Mouse (Mus musculus): ENCODE data around the gene Clps. TPM values are rescaled to one million over a fixed set of nuclear protein-coding genes. Genes with fewer than 3 reads are reported as not detected.

Clps gene
- polyA plus RNA-seq, 1 experiment, result 2.0 TPM

DNA sequence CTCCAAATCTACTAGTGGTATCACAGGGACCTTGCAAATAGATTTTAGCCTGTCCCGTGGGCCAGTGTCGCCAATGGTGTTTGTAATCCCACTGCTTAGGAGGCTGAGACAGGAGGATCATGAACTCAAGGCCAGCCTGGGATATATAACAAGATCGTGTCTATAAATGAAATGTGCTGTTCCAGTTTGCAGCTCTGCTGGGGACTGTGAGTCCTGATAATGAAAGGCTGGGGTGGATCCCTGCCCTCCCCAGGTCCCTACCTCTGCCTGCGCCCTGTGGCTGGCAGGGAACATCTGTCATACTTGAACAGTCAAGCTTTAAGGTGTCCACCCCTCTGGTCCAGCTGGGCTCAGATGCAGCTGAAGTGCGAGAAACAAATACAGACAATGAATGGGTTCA is 46.0 kb downstream of the Clps start:
- TF ChIP-seq CTCF (conservative IDR thresholded peaks at IDR 0.05; ENCODE audit: insufficient read depth, insufficient read length, low read depth, low read length), result no peak
- TF ChIP-seq POLR2A (IDR thresholded peaks at IDR 0.05; ENCODE audit: low read depth, low read length), result no peak
- H3K4me3 ChIP-seq (ENCODE audit: insufficient read depth, low read depth, low read length), result no peak overlapping the region
- H3K27me3 ChIP-seq (replicated peaks; ENCODE audit: control insufficient read depth, insufficient read depth, low read length), result no peaks in the 10 kb centered on the region
- H3K36me3 ChIP-seq (ENCODE audit: control insufficient read depth, insufficient read depth, low read length), result no peaks in the 10 kb centered on the region
- H3K4me1 ChIP-seq (ENCODE audit: control insufficient read depth, insufficient read depth, low read length), result peaks cover 56% of the 10 kb centered on the region
- DNase-seq, result peak; percentile 18
- H3K27ac ChIP-seq (ENCODE audit: insufficient read depth, low read depth, low read length), result peak overlapping the region; percentile 40; the same call in 1 of the 2 replicates
- WGBS, result 80% methylated on average over 5 of the region's 5 CpGs

DNA sequence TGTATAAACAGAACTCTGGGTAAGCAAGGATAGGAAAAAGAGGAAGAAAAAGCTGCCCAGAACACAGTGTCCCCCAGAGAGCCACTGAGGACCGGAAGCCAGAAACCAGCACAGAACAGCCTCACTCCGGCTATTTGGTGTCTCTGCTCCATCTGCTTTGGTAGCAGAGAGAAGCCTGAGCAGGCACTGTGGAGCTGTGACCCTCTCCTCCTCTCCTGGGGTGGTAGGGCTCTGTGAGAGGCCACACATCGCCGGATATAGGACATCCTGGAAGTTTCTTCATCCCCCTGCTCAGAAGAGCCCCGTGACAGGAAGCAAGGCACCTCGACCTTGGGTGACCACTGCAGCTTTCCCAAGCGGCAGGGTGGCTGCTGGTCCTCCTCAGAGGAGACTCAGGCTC is 46.7 kb downstream of the Clps start:
- Histone ChIP-seq H3K27me3 (replicated peaks; ENCODE audit: control insufficient read depth, insufficient read depth, low read length) (no peaks in the 10 kb centered on the region), H3K36me3 (ENCODE audit: control insufficient read depth, insufficient read depth, low read length) (no peaks in the 10 kb centered on the region), H3K27ac (ENCODE audit: insufficient read depth, low read depth, low read length) (peak overlapping the region; percentile 40), H3K4me3 (ENCODE audit: insufficient read depth, low read depth, low read length) (no peak overlapping the region), H3K4me1 (ENCODE audit: control insufficient read depth, insufficient read depth, low read length) (peaks cover 51% of the 10 kb centered on the region)
- 38% methylated on average over 7 of the region's 7 CpGs for WGBS
- no peak for TF ChIP-seq POLR2A (IDR thresholded peaks at IDR 0.05; ENCODE audit: low read depth, low read length)
- no peak for TF ChIP-seq CTCF (conservative IDR thresholded peaks at IDR 0.05; ENCODE audit: insufficient read depth, insufficient read length, low read depth, low read length)
- DNase-seq, result peak; percentile 55

DNA sequence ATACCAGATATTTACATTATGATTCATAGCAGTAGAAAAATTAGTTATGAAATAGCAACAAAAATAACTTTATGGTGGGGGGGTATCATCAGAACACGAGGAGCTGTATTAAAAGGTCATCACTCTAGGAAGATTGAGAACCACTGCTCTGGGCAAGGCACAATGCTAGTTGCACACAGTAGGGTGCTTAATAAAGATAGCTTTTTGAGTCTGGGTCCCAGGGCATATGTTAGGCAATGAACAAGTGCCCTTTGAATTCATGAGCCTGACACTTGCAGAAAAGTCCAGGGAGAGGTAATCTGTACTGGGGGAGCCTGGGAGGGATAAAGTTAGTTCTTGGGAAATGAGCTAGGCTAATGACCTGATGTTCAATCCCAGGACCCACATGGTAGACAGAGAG is 47.2 kb downstream of the Clps start:
- peaks cover 45% of the 10 kb centered on the region for H3K4me1 ChIP-seq (ENCODE audit: control insufficient read depth, insufficient read depth, low read length)
- TF ChIP-seq POLR2A (IDR thresholded peaks at IDR 0.05; ENCODE audit: low read depth, low read length) (no peak), CTCF (conservative IDR thresholded peaks at IDR 0.05; ENCODE audit: insufficient read depth, insufficient read length, low read depth, low read length) (no peak)
- H3K27me3 ChIP-seq (replicated peaks; ENCODE audit: control insufficient read depth, insufficient read depth, low read length), result no peaks in the 10 kb centered on the region
- DNase-seq, result no peak
- no peak overlapping the region for H3K4me3 ChIP-seq (ENCODE audit: insufficient read depth, low read depth, low read length)
- peak overlapping the region; percentile 40 for H3K27ac ChIP-seq (ENCODE audit: insufficient read depth, low read depth, low read length)
- WGBS, result 44% methylated on average over 1 of the region's 1 CpGs
- H3K36me3 ChIP-seq (ENCODE audit: control insufficient read depth, insufficient read depth, low read length), result no peaks in the 10 kb centered on the region

DNA sequence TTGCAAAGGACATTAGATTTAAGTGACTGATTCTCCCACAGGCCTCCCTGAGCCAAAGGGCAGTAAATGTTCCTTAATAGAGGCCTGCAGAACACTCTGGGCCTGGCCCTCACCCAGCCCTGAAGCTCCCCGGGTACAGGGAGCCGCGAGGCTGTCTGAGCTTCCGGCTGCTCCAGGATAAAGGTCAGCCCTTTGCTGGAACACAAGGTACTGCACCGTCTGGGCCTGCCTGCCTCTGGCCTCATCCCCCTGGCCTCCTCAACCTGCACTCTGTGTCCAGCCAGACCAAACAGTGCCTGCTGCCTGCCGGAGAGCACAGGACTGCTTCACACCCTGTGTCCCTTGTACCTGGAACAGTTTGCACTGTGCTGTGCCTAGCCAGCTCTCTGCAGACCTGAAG is 47.9 kb downstream of the Clps start:
- peak overlapping the region; percentile 40 for H3K27ac ChIP-seq (ENCODE audit: insufficient read depth, low read depth, low read length)
- DNase-seq, result peak; percentile 96
- peaks cover 44% of the 10 kb centered on the region for H3K4me1 ChIP-seq (ENCODE audit: control insufficient read depth, insufficient read depth, low read length)
- no peaks in the 10 kb centered on the region for H3K36me3 ChIP-seq (ENCODE audit: control insufficient read depth, insufficient read depth, low read length)
- 8% methylated on average over 6 of the region's 6 CpGs for WGBS
- TF ChIP-seq CTCF (conservative IDR thresholded peaks at IDR 0.05; ENCODE audit: insufficient read depth, insufficient read length, low read depth, low read length), result peak; percentile 23; the same call in 1 of the 2 replicates
- peak; percentile 62 for TF ChIP-seq POLR2A (IDR thresholded peaks at IDR 0.05; ENCODE audit: low read depth, low read length)
- no peak overlapping the region for H3K4me3 ChIP-seq (ENCODE audit: insufficient read depth, low read depth, low read length)
- H3K27me3 ChIP-seq (replicated peaks; ENCODE audit: control insufficient read depth, insufficient read depth, low read length), result no peaks in the 10 kb centered on the region

DNA sequence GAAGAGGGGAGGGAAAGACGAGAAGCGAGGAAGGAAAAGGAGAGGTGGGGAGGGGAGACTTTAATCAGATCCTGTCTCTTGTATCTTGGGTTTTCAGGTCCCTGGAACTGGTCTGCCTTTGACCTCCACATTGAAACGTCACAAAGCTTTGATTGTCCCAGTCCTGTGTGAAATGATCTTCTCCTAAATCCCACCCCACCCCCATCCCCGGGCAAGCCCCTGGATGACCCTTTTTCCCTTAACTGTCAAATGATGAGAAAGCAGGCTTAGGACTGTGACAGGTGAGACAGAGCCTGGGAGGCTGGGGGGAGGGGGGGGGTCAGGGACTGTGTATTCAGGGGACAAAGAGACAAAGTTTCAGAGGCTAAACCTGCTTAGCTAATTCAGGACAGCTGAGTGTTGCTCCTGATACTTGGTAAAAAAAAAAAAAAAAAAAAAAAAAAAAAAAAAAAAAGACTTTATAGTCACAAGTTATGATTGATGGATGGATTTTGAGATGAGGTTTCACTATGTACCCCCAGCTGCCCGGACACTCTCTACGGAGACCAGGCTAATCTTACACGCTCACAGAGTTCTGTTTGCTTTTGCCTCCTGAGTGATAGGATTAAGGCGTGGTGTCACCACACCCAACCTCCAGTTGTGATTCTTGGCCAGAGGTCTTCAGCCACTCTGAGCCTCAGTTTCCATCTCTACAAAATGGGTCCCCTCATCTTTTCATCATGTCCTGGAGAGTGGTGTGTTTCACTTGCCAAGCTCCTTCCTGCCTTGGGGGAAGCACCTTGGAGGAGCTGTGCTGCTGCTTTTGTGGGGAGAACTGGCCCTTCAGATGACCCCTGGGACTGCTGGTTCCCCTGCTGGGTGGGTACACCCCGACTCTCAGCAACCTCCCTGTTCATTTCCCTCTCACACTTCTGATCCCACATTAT is 48.7 kb downstream of the Clps start:
- TF ChIP-seq CTCF (conservative IDR thresholded peaks at IDR 0.05; ENCODE audit: insufficient read depth, insufficient read length, low read depth, low read length) (no peak), POLR2A (IDR thresholded peaks at IDR 0.05; ENCODE audit: low read depth, low read length) (no peak)
- H3K4me1 ChIP-seq (ENCODE audit: control insufficient read depth, insufficient read depth, low read length), result peaks cover 38% of the 10 kb centered on the region
- 49% methylated on average over 9 of the region's 9 CpGs for WGBS
- H3K27me3 ChIP-seq (replicated peaks; ENCODE audit: control insufficient read depth, insufficient read depth, low read length), result no peaks in the 10 kb centered on the region
- no peaks in the 10 kb centered on the region for H3K36me3 ChIP-seq (ENCODE audit: control insufficient read depth, insufficient read depth, low read length)
- DNase-seq, result no peak
- no peak overlapping the region for H3K4me3 ChIP-seq (ENCODE audit: insufficient read depth, low read depth, low read length)
- H3K27ac ChIP-seq (ENCODE audit: insufficient read depth, low read depth, low read length), result peak overlapping the region; percentile 40

DNA sequence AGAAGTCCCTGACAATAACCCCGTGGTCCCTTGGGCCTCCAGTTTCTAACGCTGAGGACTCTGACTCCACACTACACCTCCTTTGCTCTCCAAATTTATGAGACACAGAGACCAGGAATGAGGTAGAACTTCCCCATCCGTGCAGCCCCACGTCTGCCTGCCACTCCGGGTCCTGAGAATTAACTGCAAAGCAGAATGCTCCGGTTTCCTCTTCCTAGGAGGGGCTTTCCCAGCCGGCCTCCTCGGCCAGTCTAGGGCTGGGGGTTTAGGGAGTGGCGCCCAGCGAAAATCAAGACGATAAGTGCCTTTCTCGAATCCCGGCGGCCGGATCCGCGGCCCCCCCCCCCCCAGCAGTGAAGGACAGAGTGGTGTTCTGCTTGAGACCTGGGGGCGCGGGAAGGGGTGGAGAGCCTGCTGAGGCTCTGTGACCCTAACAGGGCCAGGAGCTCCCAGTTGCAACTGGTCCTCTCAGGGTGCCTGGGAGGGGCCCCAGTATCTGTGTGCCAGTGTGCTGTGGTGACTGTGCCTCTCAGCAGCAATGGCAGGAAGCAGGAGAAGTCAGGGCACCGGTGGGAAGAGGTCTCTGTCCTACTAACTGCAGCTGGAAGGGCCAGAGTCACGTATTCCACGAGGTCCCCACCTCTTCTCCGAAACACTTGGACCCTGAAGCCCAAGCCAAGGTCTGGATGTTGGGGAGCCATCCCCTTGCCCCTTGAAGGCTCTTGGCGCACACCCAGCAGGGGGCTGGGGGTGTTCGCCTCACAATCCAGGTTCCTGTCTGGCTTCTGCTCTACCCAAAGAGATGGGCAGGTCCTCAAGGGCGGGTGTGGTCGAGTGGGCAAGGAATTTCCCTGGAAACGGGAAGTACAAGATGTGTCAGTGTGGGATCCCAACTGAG is 49.9 kb downstream of the Clps start:
- WGBS, result 29% methylated on average over 28 of the region's 28 CpGs
- no peak for TF ChIP-seq CTCF (conservative IDR thresholded peaks at IDR 0.05; ENCODE audit: insufficient read depth, insufficient read length, low read depth, low read length)
- TF ChIP-seq POLR2A (IDR thresholded peaks at IDR 0.05; ENCODE audit: low read depth, low read length), result no peak
- Histone ChIP-seq H3K27me3 (replicated peaks; ENCODE audit: control insufficient read depth, insufficient read depth, low read length) (no peaks in the 10 kb centered on the region), H3K4me1 (ENCODE audit: control insufficient read depth, insufficient read depth, low read length) (peaks cover 33% of the 10 kb centered on the region), H3K4me3 (ENCODE audit: insufficient read depth, low read depth, low read length) (no peak overlapping the region; the same call in 1 of the 2 replicates), H3K27ac (ENCODE audit: insufficient read depth, low read depth, low read length) (no peak overlapping the region), H3K36me3 (ENCODE audit: control insufficient read depth, insufficient read depth, low read length) (no peaks in the 10 kb centered on the region)
- peak; percentile 19 for DNase-seq

Other genes starting within 250 kb of the Clps start
- gene Fance, start 247.2 kb downstream of the Clps start, polyA plus RNA-seq (2012; rRNA removed), result 11.4 and 12.1 TPM in 2 replicates
- 2,603 and 2,904 TPM in 2 replicates for gene Rpl10a, start 232.3 kb downstream of the Clps start, polyA plus RNA-seq (2012; rRNA removed)
- gene Tead3, start 209.9 kb downstream of the Clps start, polyA plus RNA-seq (2012; rRNA removed), result 15.7 and 17.8 TPM in 2 replicates
- gene Tulp1, start 195.5 kb downstream of the Clps start, polyA plus RNA-seq (2012; rRNA removed), result 0.11 TPM in 1 of 2 replicates, not detected in the other
- gene Fkbp5, start 43.2 kb downstream of the Clps start, polyA plus RNA-seq (2012; rRNA removed), result 13.4 and 14.3 TPM in 2 replicates
- gene Armc12, start 30.0 kb downstream of the Clps start, polyA plus RNA-seq (2012; rRNA removed), result 0.20 TPM in 1 of 2 replicates, not detected in the other
- gene Clpsl2, start 11.4 kb downstream of the Clps start, polyA plus RNA-seq (2012; rRNA removed), result not detected in 2 replicates
- 0.19 and 0.41 TPM in 2 replicates for gene Lhfpl5, start 14.9 kb upstream of the Clps start, polyA plus RNA-seq (2012; rRNA removed)
- 21.5 and 21.6 TPM in 2 replicates for gene Srpk1, start 61.9 kb upstream of the Clps start, polyA plus RNA-seq (2012; rRNA removed)
- gene Slc26a8, start 129.5 kb upstream of the Clps start, polyA plus RNA-seq (2012; rRNA removed), result 0.86 and 0.91 TPM in 2 replicates
- 92.2 and 97.3 TPM in 2 replicates for gene Mapk14, start 130.6 kb upstream of the Clps start, polyA plus RNA-seq (2012; rRNA removed)
- 0.63 and 0.94 TPM in 2 replicates for gene AC170998.1, start 165.3 kb upstream of the Clps start, polyA plus RNA-seq (2012; rRNA removed)
- 10.5 and 10.9 TPM in 2 replicates for gene Mapk13, start 208.5 kb upstream of the Clps start, polyA plus RNA-seq (2012; rRNA removed)
- gene Brpf3, start 240.3 kb upstream of the Clps start, polyA plus RNA-seq (2012; rRNA removed), result 30.2 and 31.3 TPM in 2 replicates

All from kidney, adult 2 months (tissue).